In genomic region chr11:101886436-101886835, GRCm38 (mm10) we compare ENCODE assay signal across 16 mouse cellular contexts. TPM values are rescaled to one million over a fixed set of nuclear protein-coding genes. Genes with fewer than 3 reads are reported as not detected.
DNase-seq lines count a peak whose midpoint lies in the region; ATAC-seq lines count a peak whose summit lies in the region.
"Had no signal": no experiment of that assay in that cellular context is flagged by ENCODE, and none has a peak within 500 bp of the region (broad histone marks: within the 10 kb centered on the region; RNA-seq: fewer than 3 reads in every experiment).

No protein-coding gene starts in this region.

- H3K4me2 ChIP-seq in heart, embryonic 12.5 days = peak overlapping the region; percentile 46; the same call in 1 of the 2 replicates
- H3K4me2 ChIP-seq in kidney, embryonic 16.5 days (replicated peaks; ENCODE audit: low read depth, low read length) = no peak overlapping the region
- no peak overlapping the region for H3K4me2 ChIP-seq in embryonic facial prominence, embryonic 14.5 days (ENCODE audit: low read depth, low read length)
- H3K4me2 ChIP-seq: hindbrain, embryonic 15.5 days; liver, embryonic 13.5 days had no signal

- H3K36me3 ChIP-seq in heart, embryonic 12.5 days = no peaks in the 10 kb centered on the region
- H3K36me3 ChIP-seq in kidney, embryonic 16.5 days (ENCODE audit: insufficient read depth, low read length) = no peaks in the 10 kb centered on the region
- no peaks in the 10 kb centered on the region for H3K36me3 ChIP-seq in embryonic facial prominence, embryonic 14.5 days (ENCODE audit: control insufficient read depth, insufficient read depth, low read length)
- H3K36me3 ChIP-seq: hindbrain, embryonic 15.5 days; liver, embryonic 13.5 days had no signal

- H3K27me3 ChIP-seq in heart, embryonic 12.5 days (replicated peaks) = no peaks in the 10 kb centered on the region
- peaks cover 11% of the 10 kb centered on the region; the same call in 1 of the 2 replicates for H3K27me3 ChIP-seq in kidney, embryonic 16.5 days (ENCODE audit: insufficient read depth, low read length)
- 0 out of 2 replicates have a peak, but pooled peaks cover 5% of the 10 kb centered on the region for H3K27me3 ChIP-seq in embryonic facial prominence, embryonic 14.5 days (replicated peaks; ENCODE audit: control insufficient read depth, insufficient read depth, low read length)
- H3K27me3 ChIP-seq: hindbrain, embryonic 15.5 days had no signal

- no peak for ATAC-seq in heart, embryonic 12.5 days (ENCODE audit: insufficient number of reproducible peaks, low FRiP score)
- ATAC-seq in kidney, embryonic 16.5 days (ENCODE audit: low FRiP score, low TSS enrichment) = peak; percentile 29; the same call in 1 of the 2 replicates
- ATAC-seq in embryonic facial prominence, embryonic 14.5 days (ENCODE audit: low read depth) = no peak
- ATAC-seq: forebrain, embryonic 16.5 days had no signal

- 0 out of 2 replicates have a peak overlapping the region, but pooled peaks have one; percentile 6 for H3K9ac ChIP-seq in heart, embryonic 12.5 days
- H3K9ac ChIP-seq in kidney, embryonic 16.5 days (replicated peaks; ENCODE audit: low read length) = 0 out of 2 replicates have a peak overlapping the region, but pooled peaks have one; percentile 22
- no peak overlapping the region for H3K9ac ChIP-seq in embryonic facial prominence, embryonic 14.5 days (ENCODE audit: low read depth, low read length)
- H3K9ac ChIP-seq: hindbrain, embryonic 15.5 days; liver, embryonic 13.5 days had no signal

- peak overlapping the region; percentile 93 for H3K27ac ChIP-seq in heart, embryonic 12.5 days (ENCODE audit: poor library complexity, severe bottlenecking)
- H3K27ac ChIP-seq in kidney, embryonic 16.5 days (ENCODE audit: low read length) = peak overlapping the region; percentile 70; the same call in 1 of the 2 replicates
- 0 out of 2 replicates have a peak overlapping the region, but pooled peaks have one; percentile 21 for H3K27ac ChIP-seq in embryonic facial prominence, embryonic 14.5 days (replicated peaks; ENCODE audit: low read depth, low read length)
- H3K27ac ChIP-seq: liver, embryonic 13.5 days had no signal

- intact Hi-C loops in left cerebral cortex, postnatal 36 days (cut with DNase I) = no loop called here

- no peak overlapping the region for H3K4me3 ChIP-seq in heart, embryonic 12.5 days
- no peak overlapping the region for H3K4me3 ChIP-seq in kidney, embryonic 16.5 days (ENCODE audit: low read length)
- H3K4me3 ChIP-seq in embryonic facial prominence, embryonic 14.5 days (ENCODE audit: low read depth, low read length) = no peak overlapping the region
- H3K4me3 ChIP-seq: hindbrain, embryonic 15.5 days; liver, embryonic 13.5 days; megakaryocyte, embryonic 14.5 days had no signal

- H3K9me3 ChIP-seq in heart, embryonic 12.5 days (replicated peaks) = no peaks in the 10 kb centered on the region
- no peaks in the 10 kb centered on the region for H3K9me3 ChIP-seq in kidney, embryonic 16.5 days (ENCODE audit: low read length)
- H3K9me3 ChIP-seq in embryonic facial prominence, embryonic 14.5 days (ENCODE audit: control insufficient read depth, low read length) = no peaks in the 10 kb centered on the region
- H3K9me3 ChIP-seq: hindbrain, embryonic 15.5 days; liver, embryonic 13.5 days; megakaryocyte, embryonic 14.5 days had no signal

- H3K4me1 ChIP-seq in heart, embryonic 12.5 days (replicated peaks) = peaks cover 79% of the 10 kb centered on the region
- H3K4me1 ChIP-seq in kidney, embryonic 16.5 days (ENCODE audit: insufficient read depth, low read length) = peaks cover 65% of the 10 kb centered on the region
- H3K4me1 ChIP-seq in embryonic facial prominence, embryonic 14.5 days (ENCODE audit: control insufficient read depth, insufficient read depth, low read length) = peaks cover 32% of the 10 kb centered on the region

- 66% methylated on average over 12 of the region's 12 CpGs for WGBS in heart, embryonic 12.5 days
- 66% methylated on average over 12 of the region's 12 CpGs for WGBS in kidney, embryonic 16.5 days
- WGBS in embryonic facial prominence, embryonic 14.5 days = 76% methylated on average over 12 of the region's 12 CpGs

- no peak for DNase-seq in heart, adult 11 months
- no peak for DNase-seq in kidney, postnatal 10 days
- peak; percentile 39 for DNase-seq in CD4-positive, CD25-positive, alpha-beta regulatory T cell, adult 2 months (ENCODE audit: low read depth, low spot score)
- DNase-seq in embryonic facial prominence, embryonic 14.5 days (ENCODE audit: low spot score) = no peak
- no peak for DNase-seq in left cerebral cortex, postnatal 36 days (ENCODE audit: low spot score in 2 of 2)
- DNase-seq in adrenal gland, adult 8-10 months = no peak
- DNase-seq: cerebellum, adult 11-12 months; left cerebral cortex, postnatal 4 days; liver, embryonic 13.5 days had no signal

RNA-seq across cellular contexts. Expression of gene Meox1, which starts 7.7 kb away (rescaled TPM):
- polyA plus RNA-seq in heart, embryonic 12.5 days (2016; fragmentation: Nextera tagmentation; extraction: Ambion mirVana) = 22.7 and 24.1 TPM in 2 replicates
- 15.2 and 15.5 TPM in 2 replicates for polyA plus RNA-seq in kidney, embryonic 16.5 days (2015; fragmentation: Nextera tagmentation; extraction: Ambion mirVana)
- polyA plus RNA-seq in embryonic facial prominence, embryonic 14.5 days (2014; fragmentation: Nextera tagmentation; extraction: Ambion mirVana) = 12.7 and 16.7 TPM in 2 replicates
- total RNA-seq in left cerebral cortex, postnatal 36 days (2021) = under 1 TPM; 0.34 to 0.49 TPM
- 1 to 10 TPM; 1.9 to 6.5 (median 4.1) TPM for total RNA-seq in adrenal gland, adult 8-10 months (2022)
- total RNA-seq: monocyte, adult 5-6 weeks; neutrophil, adult 5-6 weeks had no signal

Comparison
In these comparisons a context has a peak if more than half of its experiments do, and no peak if none do; other contexts are left out.
1. H3K27ac ChIP-seq: peak in every context shown above with its lines; median percentile 93 in heart, embryonic 12.5 days; 70 in kidney, embryonic 16.5 days; 21 in embryonic facial prominence, embryonic 14.5 days.